8 mouse cellular contexts compared by ENCODE assay signal in genomic region chr1:78537494-78538010, GRCm38 (mm10). TPM values are rescaled to one million over a fixed set of nuclear protein-coding genes. Genes with fewer than 3 reads are reported as not detected.
DNase-seq lines count a peak whose midpoint lies in the region; ATAC-seq and TF ChIP-seq lines count a peak whose summit lies in the region.

No protein-coding gene starts in this region.

- H3K9ac ChIP-seq in ES-E14 (ENCODE audit: insufficient read depth, low read depth, low read length, poor library complexity, severe bottlenecking): no peak overlapping the region
- peak overlapping the region; percentile 45 for H3K9ac ChIP-seq in forebrain, embryonic 16.5 days (replicated peaks; ENCODE audit: low read depth, low read length)
- no peak overlapping the region; the same call in 1 of the 2 replicates for H3K9ac ChIP-seq in liver, postnatal 0 days (replicated peaks)
- H3K9ac ChIP-seq in neural tube, embryonic 12.5 days: 0 out of 2 replicates have a peak overlapping the region, but pooled peaks have one; percentile 26

- H3K27ac ChIP-seq in ES-E14 (ENCODE audit: insufficient read depth, low read depth, low read length, poor library complexity, severe bottlenecking): peak overlapping the region; percentile 9; the same call in 1 of the 2 replicates
- H3K27ac ChIP-seq in forebrain, embryonic 16.5 days (ENCODE audit: low read length): peak overlapping the region; percentile 1; the same call in 1 of the 2 replicates
- peak overlapping the region; percentile 69 for H3K27ac ChIP-seq in liver, postnatal 0 days (ENCODE audit: low read depth)
- no peak overlapping the region for H3K27ac ChIP-seq in neural tube, embryonic 12.5 days

- no peak for TF ChIP-seq EP300 in liver, postnatal 0 days (IDR thresholded peaks at IDR 0.05; ENCODE audit: low read depth)

- intact Hi-C loops in heart, postnatal 25 days (cut with DNase I): loop anchor here (5.0 kb wide), 2 partner anchors 135 to 150 kb away; no protein-coding TSS in a partner anchor

- peak; percentile 94 for ATAC-seq in forebrain, embryonic 16.5 days
- peak; percentile 88 for ATAC-seq in liver, postnatal 0 days
- peak; percentile 87 for ATAC-seq in neural tube, embryonic 12.5 days (ENCODE audit: low FRiP score, low read depth)

- H3K4me3 ChIP-seq in ES-E14 (ENCODE audit: insufficient read depth in 1 of 2, low read depth in 1 of 2, low read length in 2 of 2, poor library complexity in 1 of 2, severe bottlenecking in 1 of 2): no peak overlapping the region
- H3K4me3 ChIP-seq in forebrain, embryonic 16.5 days (replicated peaks; ENCODE audit: low read length): peak overlapping the region; percentile 34
- H3K4me3 ChIP-seq in liver, postnatal 0 days (ENCODE audit: low read depth, low read length): peak overlapping the region; percentile 9
- peak overlapping the region; percentile 15 for H3K4me3 ChIP-seq in neural tube, embryonic 12.5 days

- no peak for TF ChIP-seq CTCF in liver, postnatal 0 days (IDR thresholded peaks at IDR 0.05; ENCODE audit: low read depth)

- H3K4me1 ChIP-seq in ES-E14 (ENCODE audit: control insufficient read depth in 2 of 2, insufficient read depth in 2 of 2, low read length in 2 of 2, poor library complexity in 1 of 2): peaks cover 0 to 4% of the 10 kb centered on the region in 2 experiments; a peak in 1 of 4 replicates
- peaks cover 4% of the 10 kb centered on the region; the same call in 1 of the 2 replicates for H3K4me1 ChIP-seq in forebrain, embryonic 16.5 days (replicated peaks; ENCODE audit: control insufficient read depth, insufficient read depth, low read length)
- H3K4me1 ChIP-seq in liver, postnatal 0 days (ENCODE audit: insufficient read depth): no peaks in the 10 kb centered on the region
- 0 out of 2 replicates have a peak, but pooled peaks cover 4% of the 10 kb centered on the region for H3K4me1 ChIP-seq in neural tube, embryonic 12.5 days

- whole genome bisulfite sequencing in forebrain, embryonic 16.5 days: 35% methylated on average over 16 of the region's 16 CpGs
- WGBS in liver, postnatal 0 days (ENCODE audit: insufficient replicate concordance): 14% methylated on average over 16 of the region's 16 CpGs
- WGBS in neural tube, embryonic 12.5 days: 18% methylated on average over 16 of the region's 16 CpGs

- DNase-seq in ES-E14 (ENCODE audit: low read depth, low spot score): no peak
- peak; percentile 68 for DNase-seq in cerebellum, adult 11 months
- DNase-seq in heart, postnatal 25 days (ENCODE audit: low spot score): peak; percentile 35
- DNase-seq in layer of hippocampus, adult 18-20 months (ENCODE audit: low spot score in 2 of 2): peak; percentile 79 to 83
- peak; percentile 59 for DNase-seq in liver, postnatal 0 days
- DNase-seq in testis, postnatal 14 days (ENCODE audit: low spot score): peak; percentile 4

- H3K36me3 ChIP-seq in ES-E14 (ENCODE audit: control insufficient read depth, insufficient read depth, low read length, poor library complexity, severe bottlenecking): no peaks in the 10 kb centered on the region
- H3K36me3 ChIP-seq in forebrain, embryonic 16.5 days (ENCODE audit: control insufficient read depth, insufficient read depth): no peaks in the 10 kb centered on the region
- no peaks in the 10 kb centered on the region for H3K36me3 ChIP-seq in liver, postnatal 0 days (replicated peaks; ENCODE audit: insufficient read depth, low read length)
- no peaks in the 10 kb centered on the region for H3K36me3 ChIP-seq in neural tube, embryonic 12.5 days

- in situ Hi-C loops in ES-E14 (cut with MboI; ENCODE audit: low sequenced_read_pairs in 2 of 2, unreplicated experiment in 2 of 2): no loop called here

- H3K9me3 ChIP-seq in ES-E14 (ENCODE audit: control insufficient read depth, insufficient read depth, low read depth, low read length): no peaks in the 10 kb centered on the region
- no peaks in the 10 kb centered on the region for H3K9me3 ChIP-seq in forebrain, embryonic 16.5 days (ENCODE audit: control insufficient read depth, low read length)
- H3K9me3 ChIP-seq in liver, postnatal 0 days (ENCODE audit: low read length): no peaks in the 10 kb centered on the region
- no peaks in the 10 kb centered on the region for H3K9me3 ChIP-seq in neural tube, embryonic 12.5 days

- H3K4me2 ChIP-seq in forebrain, embryonic 16.5 days (ENCODE audit: low read length): peak overlapping the region; percentile 53
- peak overlapping the region; percentile 64 for H3K4me2 ChIP-seq in liver, postnatal 0 days (ENCODE audit: low read depth, low read length)
- peak overlapping the region; percentile 58 for H3K4me2 ChIP-seq in neural tube, embryonic 12.5 days (replicated peaks)

- H3K27me3 ChIP-seq in forebrain, embryonic 16.5 days (replicated peaks; ENCODE audit: control insufficient read depth, insufficient read depth, low read length): no peaks in the 10 kb centered on the region
- no peaks in the 10 kb centered on the region for H3K27me3 ChIP-seq in liver, postnatal 0 days (ENCODE audit: insufficient read depth, low read length)
- no peaks in the 10 kb centered on the region for H3K27me3 ChIP-seq in neural tube, embryonic 12.5 days (replicated peaks)

TF ChIP-seq in ES-E14, 5 proteins besides CTCF, POLR2A, EP300 and RAD21:
- TF ChIP-seq ZNF384 (IDR thresholded peaks at IDR 0.05; ENCODE audit: low read depth, low read length) (no peak), HCFC1 (IDR thresholded peaks at IDR 0.05; ENCODE audit: borderline replicate concordance, insufficient read depth, low read length) (no peak), MAFK (IDR thresholded peaks at IDR 0.05; ENCODE audit: insufficient read depth, low read depth, low read length) (no peak), CHD2 (IDR thresholded peaks at IDR 0.05; ENCODE audit: low read depth, low read length) (no peak), ZC3H11A (IDR thresholded peaks at IDR 0.05; ENCODE audit: borderline replicate concordance, low read depth, low read length) (no peak)

RNA-seq across cellular contexts. Expression of gene BC035947, which starts 25.6 kb away (rescaled TPM):
- 0.09 TPM in 1 of 2 replicates, not detected in the other for total RNA-seq in ES-E14 (2012; rRNA removed)
- polyA plus RNA-seq in forebrain, embryonic 16.5 days (2015; fragmentation: Nextera tagmentation; extraction: Ambion mirVana): 0.27 and 0.46 TPM in 2 replicates
- total RNA-seq in heart, postnatal 25 days (2021): under 1 TPM in 1 of 2 experiments, not detected in 1; 0.08 TPM
- 1 to 10 TPM; 1.0 to 1.2 TPM for total RNA-seq in layer of hippocampus, adult 18-20 months (2021)
- polyA plus RNA-seq in liver, postnatal 0 days (2015; fragmentation: Nextera tagmentation; extraction: Ambion mirVana): not detected in 2 replicates
- 0.42 and 0.65 TPM in 2 replicates for polyA plus RNA-seq in neural tube, embryonic 12.5 days (2016; fragmentation: Nextera tagmentation; extraction: Ambion mirVana)

RNA-seq across cellular contexts. Expression of gene Mogat1, which starts 26.8 kb away (rescaled TPM):
- total RNA-seq in ES-E14 (2012; rRNA removed): not detected in 2 replicates
- 0.66 TPM in 1 of 2 replicates, not detected in the other for polyA plus RNA-seq in forebrain, embryonic 16.5 days (2015; fragmentation: Nextera tagmentation; extraction: Ambion mirVana)
- total RNA-seq in heart, postnatal 25 days (2021): not detected
- total RNA-seq in layer of hippocampus, adult 18-20 months (2021): 1 to 10 TPM in 1 of 2 experiments, under 1 TPM in 1; 0.69 to 1.4 TPM
- polyA plus RNA-seq in liver, postnatal 0 days (2015; fragmentation: Nextera tagmentation; extraction: Ambion mirVana): 0.22 TPM in 1 of 2 replicates, not detected in the other
- 0.37 and 0.75 TPM in 2 replicates for polyA plus RNA-seq in neural tube, embryonic 12.5 days (2016; fragmentation: Nextera tagmentation; extraction: Ambion mirVana)

RNA-seq across cellular contexts. Expression of gene Farsb, which starts 48.9 kb away (rescaled TPM):
- 85.7 and 100 TPM in 2 replicates for total RNA-seq in ES-E14 (2012; rRNA removed)
- polyA plus RNA-seq in forebrain, embryonic 16.5 days (2015; fragmentation: Nextera tagmentation; extraction: Ambion mirVana): 168 and 172 TPM in 2 replicates
- total RNA-seq in heart, postnatal 25 days (2021): 10 to 100 TPM; 52.2 to 52.7 TPM
- 10 to 100 TPM; 63.3 to 68.2 TPM for total RNA-seq in layer of hippocampus, adult 18-20 months (2021)
- 37.6 and 41.5 TPM in 2 replicates for polyA plus RNA-seq in liver, postnatal 0 days (2015; fragmentation: Nextera tagmentation; extraction: Ambion mirVana)
- 124 TPM in 2 replicates for polyA plus RNA-seq in neural tube, embryonic 12.5 days (2016; fragmentation: Nextera tagmentation; extraction: Ambion mirVana)

Comparison
In these comparisons a context has a peak if more than half of its experiments do, and no peak if none do; other contexts are left out.
1. H3K4me3 ChIP-seq: peak in forebrain, embryonic 16.5 days (single experiment), liver, postnatal 0 days (single experiment) and neural tube, embryonic 12.5 days (single experiment); none in ES-E14 (0 of 2).
2. H3K9ac ChIP-seq: peak in forebrain, embryonic 16.5 days (single experiment) and neural tube, embryonic 12.5 days (single experiment); none in ES-E14 (single experiment) and liver, postnatal 0 days (single experiment).
3. Peak in every context shown above with its lines, with median percentiles within 50 percentile points of each other: ATAC-seq and H3K4me2 ChIP-seq.